Comparison of ENCODE assay signal across 9 mouse cellular contexts in the genomic region with DNA sequence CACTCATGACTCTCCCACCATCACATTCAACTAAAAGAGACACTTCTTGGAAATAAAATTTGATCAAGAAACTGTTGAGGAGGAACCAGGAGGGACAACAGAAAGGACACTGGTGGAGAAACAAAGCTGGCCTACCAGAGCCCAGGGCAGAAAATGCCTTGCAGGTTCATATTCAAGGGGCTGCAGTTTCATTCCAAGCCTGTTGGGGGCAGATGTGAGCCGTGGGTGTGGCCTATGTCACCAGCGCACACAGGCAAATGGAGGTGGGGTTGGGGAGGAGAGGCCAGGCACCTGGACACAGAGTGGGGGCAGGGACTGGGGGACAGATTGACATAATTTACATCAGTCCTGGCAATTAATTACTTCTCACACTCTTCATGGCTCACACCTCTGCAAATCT.
DNase-seq lines count a peak whose midpoint lies in the region; ATAC-seq and TF ChIP-seq lines count a peak whose summit lies in the region.
"Had no signal": no experiment of that assay in that cellular context is flagged by ENCODE, and none has a peak within 500 bp of the region (broad histone marks: within the 10 kb centered on the region; RNA-seq: fewer than 3 reads in every experiment).

No protein-coding gene starts in this region.

- WGBS in lung, postnatal 0 days = 5% methylated on average over 2 of the region's 2 CpGs
- 0% methylated on average over 2 of the region's 2 CpGs for WGBS in neural tube, embryonic 11.5 days

- H3K4me3 ChIP-seq in lung, postnatal 0 days (ENCODE audit: low read depth, low read length) = no peak overlapping the region
- H3K4me3 ChIP-seq in neural tube, embryonic 11.5 days (ENCODE audit: low read depth, low read length) = no peak overlapping the region

- H3K9ac ChIP-seq in lung, postnatal 0 days (replicated peaks; ENCODE audit: low read depth) = no peak overlapping the region
- H3K9ac ChIP-seq in neural tube, embryonic 11.5 days (ENCODE audit: low read length) = no peak overlapping the region

- no peaks in the 10 kb centered on the region for H3K27me3 ChIP-seq in lung, postnatal 0 days (replicated peaks; ENCODE audit: insufficient read depth, low read length)
- H3K27me3 ChIP-seq in neural tube, embryonic 11.5 days (ENCODE audit: control insufficient read depth, insufficient read depth, low read length) = no peaks in the 10 kb centered on the region

- no peaks in the 10 kb centered on the region for H3K4me1 ChIP-seq in lung, postnatal 0 days (ENCODE audit: insufficient read depth, low read depth, low read length)
- H3K4me1 ChIP-seq in neural tube, embryonic 11.5 days (ENCODE audit: control insufficient read depth, insufficient read depth, low read length) = no peaks in the 10 kb centered on the region

- no peaks in the 10 kb centered on the region for H3K36me3 ChIP-seq in lung, postnatal 0 days (ENCODE audit: insufficient read depth, low read length)
- no peaks in the 10 kb centered on the region for H3K36me3 ChIP-seq in neural tube, embryonic 11.5 days (ENCODE audit: control insufficient read depth, insufficient read depth, low read length)

- peak; percentile 45 for TF ChIP-seq CTCF in lung, postnatal 0 days (IDR thresholded peaks at IDR 0.05)

- no peak overlapping the region for H3K4me2 ChIP-seq in lung, postnatal 0 days (replicated peaks; ENCODE audit: low read depth, low read length)
- H3K4me2 ChIP-seq in neural tube, embryonic 11.5 days (ENCODE audit: low read depth) = no peak overlapping the region

- intact Hi-C loops in left cerebral cortex, postnatal 25 days (cut with DNase I) = no loop called here

- no peak for ATAC-seq in lung, postnatal 0 days
- peak; percentile 84 for ATAC-seq in common myeloid progenitor, adult 5-6 weeks (replicated peaks; ENCODE audit: low read depth, poor library complexity, severe bottlenecking)
- ATAC-seq in neural tube, embryonic 11.5 days (ENCODE audit: insufficient read depth, low FRiP score, low TSS enrichment) = no peak
- no peak for ATAC-seq in frontal cortex, adult (ENCODE audit: low TSS enrichment)

- no peak overlapping the region for H3K27ac ChIP-seq in lung, postnatal 0 days (ENCODE audit: low read length)
- no peak overlapping the region for H3K27ac ChIP-seq in neural tube, embryonic 11.5 days (ENCODE audit: low read depth, low read length)

- H3K9me3 ChIP-seq in lung, postnatal 0 days (ENCODE audit: low read length) = no peaks in the 10 kb centered on the region
- no peaks in the 10 kb centered on the region for H3K9me3 ChIP-seq in neural tube, embryonic 11.5 days (ENCODE audit: control insufficient read depth, low read length)

- DNase-seq in adrenal gland, postnatal 14 days = peak; percentile 12
- no peak for DNase-seq in adrenal gland, adult 18-20 months (ENCODE audit: low spot score in 2 of 2)
- DNase-seq in lung, postnatal 0 days (ENCODE audit: low spot score) = no peak
- no peak for DNase-seq in lung, adult 18-20 months
- DNase-seq in neural tube, embryonic 11.5 days (ENCODE audit: low spot score) = peak; percentile 51
- DNase-seq in left cerebral cortex, postnatal 25 days (ENCODE audit: low spot score in 2 of 2) = no peak
- DNase-seq: gastrocnemius, postnatal 36 days had no signal

- no peak for TF ChIP-seq EP300 in lung, postnatal 0 days (IDR thresholded peaks at IDR 0.05)

Comparison
In these comparisons a context has a peak if more than half of its experiments do, and no peak if none do; other contexts are left out.
1. DNase-seq: peak in adrenal gland, postnatal 14 days (single experiment) and neural tube, embryonic 11.5 days (single experiment); none in adrenal gland, adult 18-20 months (0 of 2), lung, postnatal 0 days (single experiment), lung, adult 18-20 months (0 of 2) and left cerebral cortex, postnatal 25 days (0 of 2).